Mouse (Mus musculus) Muller cell, postnatal 12 days (primary cell): ENCODE measurements around the gene Vti1b.

Source experiments
- DNase-seq: peaks from one replicate; pipeline ENCODE4 v3.0.0-alpha.2; 2015; ENCODE audit errors: inconsistent ontology term

Vti1b gene

GRCm38 (mm10) chr12:79138999-79139398 is 33.5 kb downstream of the Vti1b start:
- no peak for DNase-seq

GRCm38 (mm10) chr12:79136949-79137348 is 35.5 kb downstream of the Vti1b start:
- DNase-seq: no peak

GRCm38 (mm10) chr12:79135105-79135504 is 37.4 kb downstream of the Vti1b start:
- DNase-seq: no peak

- DNase-seq: no peak
Measured at GRCm38 (mm10) chr12:79134676-79135075, 37.8 kb downstream of the Vti1b start.

- no peak for DNase-seq
Measured at GRCm38 (mm10) chr12:79131706-79132460, 40.6 kb downstream of the Vti1b start.

- DNase-seq: no peak
Measured at GRCm38 (mm10) chr12:79131178-79131675, 41.2 kb downstream of the Vti1b start.

GRCm38 (mm10) chr12:79130299-79131177 is 41.9 kb downstream of the Vti1b start, which contains the start of gene Arg2:
Gene Arg2, plus strand, starts transcription at chr12:79130777.
- DNase-seq: peak; percentile 63

GRCm38 (mm10) chr12:79122820-79123219 is 49.6 kb downstream of the Vti1b start:
- no peak for DNase-seq

GRCm38 (mm10) chr12:79118991-79119390 is 53.5 kb downstream of the Vti1b start:
- no peak for DNase-seq
